Mouse (Mus musculus): ENCODE measurements at regions not wholly inside any gene's neighbourhood (a gene's known extent, or its start where the extent isn't known, plus 50 kb on each side); places are given as distances from the start of the nearest gene placed in this dataset.

GRCm38 (mm10) chr17:62977136-62977535 lies 96.0 kb upstream of the Efna5 start:
- Histone ChIP-seq H3K9me3 (ENCODE audit: control insufficient read depth, low read length) (no peaks in the 10 kb centered on the region), H3K27ac (replicated peaks; ENCODE audit: low read depth, low read length) (no peak overlapping the region), H3K27me3 (ENCODE audit: control insufficient read depth, insufficient read depth, low read length) (no peaks in the 10 kb centered on the region), H3K9ac (ENCODE audit: low read length) (no peak overlapping the region), H3K4me2 (ENCODE audit: low read depth, severe bottlenecking) (no peak overlapping the region), H3K4me1 (ENCODE audit: control insufficient read depth, insufficient read depth, low read length) (no peaks in the 10 kb centered on the region), H3K36me3 (ENCODE audit: control insufficient read depth, insufficient read depth, low read length) (no peaks in the 10 kb centered on the region), H3K4me3 (ENCODE audit: low read depth, low read length) (no peak overlapping the region)
- DNase-seq (ENCODE audit: low spot score) (no peak), ATAC-seq (ENCODE audit: insufficient number of reproducible peaks, low FRiP score, low TSS enrichment, low read depth) (no peak)
- 82% methylated on average over 4 of the region's 4 CpGs for whole genome bisulfite sequencing

- H3K4me2 ChIP-seq (ENCODE audit: low read depth, severe bottlenecking) = no peak overlapping the region
- WGBS = 86% methylated on average over 8 of the region's 8 CpGs
- H3K27me3 ChIP-seq (ENCODE audit: control insufficient read depth, insufficient read depth, low read length) = no peaks in the 10 kb centered on the region
- H3K9me3 ChIP-seq (ENCODE audit: control insufficient read depth, low read length) = no peaks in the 10 kb centered on the region
- H3K36me3 ChIP-seq (ENCODE audit: control insufficient read depth, insufficient read depth, low read length) = no peaks in the 10 kb centered on the region
- ATAC-seq (ENCODE audit: insufficient number of reproducible peaks, low FRiP score, low TSS enrichment, low read depth) (no peak), DNase-seq (ENCODE audit: low spot score) (no peak)
- no peaks in the 10 kb centered on the region for H3K4me1 ChIP-seq (ENCODE audit: control insufficient read depth, insufficient read depth, low read length)
- H3K4me3 ChIP-seq (ENCODE audit: low read depth, low read length) = no peak overlapping the region
- no peak overlapping the region for H3K9ac ChIP-seq (ENCODE audit: low read length)
- H3K27ac ChIP-seq (replicated peaks; ENCODE audit: low read depth, low read length) = no peak overlapping the region
Measured at GRCm38 (mm10) chr17:62974627-62975279, 93.6 kb upstream of the Efna5 start.

GRCm38 (mm10) chr17:62969025-62969424 lies 87.9 kb upstream of the Efna5 start:
- H3K9me3 ChIP-seq (ENCODE audit: control insufficient read depth, low read length) = no peaks in the 10 kb centered on the region
- H3K4me1 ChIP-seq (ENCODE audit: control insufficient read depth, insufficient read depth, low read length) = no peaks in the 10 kb centered on the region
- no peak for ATAC-seq (ENCODE audit: insufficient number of reproducible peaks, low FRiP score, low TSS enrichment, low read depth)
- no peak overlapping the region for H3K9ac ChIP-seq (ENCODE audit: low read length)
- WGBS = 81% methylated on average over 6 of the region's 6 CpGs
- no peak for DNase-seq (ENCODE audit: low spot score)
- no peak overlapping the region for H3K4me3 ChIP-seq (ENCODE audit: low read depth, low read length)
- no peak overlapping the region for H3K27ac ChIP-seq (replicated peaks; ENCODE audit: low read depth, low read length)
- H3K4me2 ChIP-seq (ENCODE audit: low read depth, severe bottlenecking) = no peak overlapping the region
- no peaks in the 10 kb centered on the region for H3K36me3 ChIP-seq (ENCODE audit: control insufficient read depth, insufficient read depth, low read length)
- H3K27me3 ChIP-seq (ENCODE audit: control insufficient read depth, insufficient read depth, low read length) = no peaks in the 10 kb centered on the region

DNA sequence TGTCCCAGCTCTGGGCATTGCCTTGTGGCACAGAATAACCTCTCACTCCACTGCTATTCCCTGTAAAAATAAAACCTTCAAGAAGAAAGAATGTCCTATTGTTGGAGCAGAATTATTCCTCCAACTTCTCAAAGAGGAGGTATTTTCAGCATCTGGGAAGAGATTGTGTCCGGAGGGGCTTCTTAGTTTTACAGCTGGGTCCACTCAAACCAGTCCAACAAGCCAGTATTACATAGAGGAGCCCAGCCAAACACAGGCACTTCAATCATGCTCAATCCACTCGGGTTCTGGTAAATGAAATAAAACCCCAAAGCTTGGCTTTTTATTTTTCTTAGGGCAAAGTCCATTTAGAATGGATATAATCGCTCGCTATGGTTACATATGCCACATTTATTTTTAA lies 82.7 kb upstream of the Efna5 start:
- H3K36me3 ChIP-seq (ENCODE audit: control insufficient read depth, insufficient read depth, low read length) = no peaks in the 10 kb centered on the region
- H3K9ac ChIP-seq (ENCODE audit: low read length) = no peak overlapping the region
- H3K27me3 ChIP-seq (ENCODE audit: control insufficient read depth, insufficient read depth, low read length) = no peaks in the 10 kb centered on the region
- WGBS = 81% methylated on average over 4 of the region's 4 CpGs
- no peaks in the 10 kb centered on the region for H3K9me3 ChIP-seq (ENCODE audit: control insufficient read depth, low read length)
- H3K4me2 ChIP-seq (ENCODE audit: low read depth, severe bottlenecking) = no peak overlapping the region
- H3K27ac ChIP-seq (replicated peaks; ENCODE audit: low read depth, low read length) = no peak overlapping the region
- no peak for DNase-seq (ENCODE audit: low spot score)
- H3K4me1 ChIP-seq (ENCODE audit: control insufficient read depth, insufficient read depth, low read length) = peaks cover 8% of the 10 kb centered on the region
- ATAC-seq (ENCODE audit: insufficient number of reproducible peaks, low FRiP score, low TSS enrichment, low read depth) = no peak
- no peak overlapping the region for H3K4me3 ChIP-seq (ENCODE audit: low read depth, low read length)

- Histone ChIP-seq H3K9me3 (ENCODE audit: control insufficient read depth, low read length) (no peaks in the 10 kb centered on the region), H3K27me3 (ENCODE audit: control insufficient read depth, insufficient read depth, low read length) (no peaks in the 10 kb centered on the region), H3K4me3 (ENCODE audit: low read depth, low read length) (no peak overlapping the region), H3K27ac (replicated peaks; ENCODE audit: low read depth, low read length) (no peak overlapping the region), H3K4me2 (ENCODE audit: low read depth, severe bottlenecking) (no peak overlapping the region), H3K4me1 (ENCODE audit: control insufficient read depth, insufficient read depth, low read length) (peaks cover 8% of the 10 kb centered on the region), H3K36me3 (ENCODE audit: control insufficient read depth, insufficient read depth, low read length) (no peaks in the 10 kb centered on the region), H3K9ac (ENCODE audit: low read length) (no peak overlapping the region)
- no peak for ATAC-seq (ENCODE audit: insufficient number of reproducible peaks, low FRiP score, low TSS enrichment, low read depth)
- WGBS = 62% methylated on average over 3 of the region's 3 CpGs
- no peak for DNase-seq (ENCODE audit: low spot score)
Measured at GRCm38 (mm10) chr17:62962292-62962618, 81.1 kb upstream of the Efna5 start.

GRCm38 (mm10) chr17:62961596-62962291 lies 80.6 kb upstream of the Efna5 start:
- Histone ChIP-seq H3K27me3 (ENCODE audit: control insufficient read depth, insufficient read depth, low read length) (no peaks in the 10 kb centered on the region), H3K4me2 (ENCODE audit: low read depth, severe bottlenecking) (no peak overlapping the region), H3K4me1 (ENCODE audit: control insufficient read depth, insufficient read depth, low read length) (peaks cover 8% of the 10 kb centered on the region), H3K9me3 (ENCODE audit: control insufficient read depth, low read length) (no peaks in the 10 kb centered on the region), H3K36me3 (ENCODE audit: control insufficient read depth, insufficient read depth, low read length) (no peaks in the 10 kb centered on the region), H3K27ac (replicated peaks; ENCODE audit: low read depth, low read length) (no peak overlapping the region; the same call in 1 of the 2 replicates), H3K4me3 (ENCODE audit: low read depth, low read length) (no peak overlapping the region), H3K9ac (ENCODE audit: low read length) (no peak overlapping the region)
- DNase-seq (ENCODE audit: low spot score) (peak; percentile 49), ATAC-seq (ENCODE audit: insufficient number of reproducible peaks, low FRiP score, low TSS enrichment, low read depth) (peak; percentile 75; the same call in 1 of the 2 replicates)
- whole genome bisulfite sequencing = 56% methylated on average over 19 of the region's 19 CpGs

- no peak for ATAC-seq (ENCODE audit: insufficient number of reproducible peaks, low FRiP score, low TSS enrichment, low read depth)
- Histone ChIP-seq H3K9me3 (ENCODE audit: control insufficient read depth, low read length) (no peaks in the 10 kb centered on the region), H3K27me3 (ENCODE audit: control insufficient read depth, insufficient read depth, low read length) (no peaks in the 10 kb centered on the region), H3K27ac (replicated peaks; ENCODE audit: low read depth, low read length) (no peak overlapping the region), H3K4me2 (ENCODE audit: low read depth, severe bottlenecking) (no peak overlapping the region), H3K4me1 (ENCODE audit: control insufficient read depth, insufficient read depth, low read length) (peaks cover 8% of the 10 kb centered on the region), H3K9ac (ENCODE audit: low read length) (no peak overlapping the region), H3K4me3 (ENCODE audit: low read depth, low read length) (no peak overlapping the region), H3K36me3 (ENCODE audit: control insufficient read depth, insufficient read depth, low read length) (no peaks in the 10 kb centered on the region)
- 13% methylated on average over 3 of the region's 3 CpGs for WGBS
- DNase-seq (ENCODE audit: low spot score) = peak; percentile 40
Measured at GRCm38 (mm10) chr17:62959146-62959545, 78.0 kb upstream of the Efna5 start.

DNA sequence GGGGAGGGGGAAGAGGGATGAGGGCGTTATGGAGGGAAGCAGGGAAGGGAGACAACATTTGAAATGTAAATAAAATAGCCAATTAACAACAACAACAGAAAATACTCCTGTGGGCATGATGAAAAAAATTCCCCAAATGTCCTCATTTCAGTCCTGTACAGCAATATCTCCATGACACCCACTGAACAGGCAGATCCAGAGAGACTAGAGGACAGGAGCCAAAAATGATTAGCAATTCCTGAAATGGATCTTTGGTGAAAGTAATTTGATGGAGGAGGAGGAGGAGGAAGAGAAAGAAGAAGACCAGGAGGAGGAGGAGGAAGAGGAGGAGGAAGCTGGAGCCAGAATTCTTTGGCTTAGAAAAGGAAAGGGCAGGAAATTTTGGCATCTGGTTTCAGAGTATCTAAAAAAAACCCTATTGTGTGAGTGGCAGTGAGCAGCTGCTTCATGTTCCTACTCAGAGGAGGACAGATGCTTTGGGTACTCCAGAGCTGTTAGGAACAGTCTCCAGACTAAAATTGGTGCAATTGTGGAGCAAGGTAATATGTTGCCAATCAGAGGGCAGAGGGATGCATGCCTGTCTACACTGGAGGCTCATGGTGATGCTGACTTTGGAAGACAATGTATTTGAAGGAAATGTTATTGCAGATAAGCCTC lies 66.5 kb upstream of the Efna5 start:
- Histone ChIP-seq H3K27me3 (ENCODE audit: control insufficient read depth, insufficient read depth, low read length) (no peaks in the 10 kb centered on the region), H3K27ac (replicated peaks; ENCODE audit: low read depth, low read length) (no peak overlapping the region), H3K4me3 (ENCODE audit: low read depth, low read length) (no peak overlapping the region), H3K9ac (ENCODE audit: low read length) (no peak overlapping the region), H3K9me3 (ENCODE audit: control insufficient read depth, low read length) (no peaks in the 10 kb centered on the region), H3K4me1 (ENCODE audit: control insufficient read depth, insufficient read depth, low read length) (no peaks in the 10 kb centered on the region), H3K4me2 (ENCODE audit: low read depth, severe bottlenecking) (no peak overlapping the region), H3K36me3 (ENCODE audit: control insufficient read depth, insufficient read depth, low read length) (no peaks in the 10 kb centered on the region)
- WGBS = 50% methylated on average over 1 of the region's 1 CpGs
- DNase-seq (ENCODE audit: low spot score) (no peak), ATAC-seq (ENCODE audit: insufficient number of reproducible peaks, low FRiP score, low TSS enrichment, low read depth) (no peak)

Measured in limb, embryonic 11.5 days (tissue).